Mouse (Mus musculus) erythroblast, embryonic 14.5 days (primary cell): ENCODE measurements around the gene Zfp365. TPM values are rescaled to one million over a fixed set of nuclear protein-coding genes. Genes with fewer than 3 reads are reported as not detected.

Experiments used
- H3K27me3 ChIP-seq: 2 replicates; pipeline ENCODE4 v1.6.1; 2012; ENCODE audit warnings: inconsistent platforms; ENCODE audit not compliant: control insufficient read depth
- H3K36me3 ChIP-seq: 2 replicates; pipeline ENCODE4 v1.6.1; 2012; ENCODE audit warnings: mild to moderate bottlenecking, inconsistent platforms; ENCODE audit not compliant: control insufficient read depth
- H3K4me1 ChIP-seq: 2 replicates; pipeline ENCODE4 v1.6.1; 2012; ENCODE audit warnings: inconsistent platforms; ENCODE audit not compliant: control insufficient read depth
- H3K4me3 ChIP-seq: replicated peaks from 2 replicates; pipeline ENCODE3; 2012; ENCODE audit warnings: moderate library complexity, mild to moderate bottlenecking, inconsistent platforms
- H3K9me3 ChIP-seq: 2 replicates; pipeline ENCODE4 v1.6.1; 2012; ENCODE audit warnings: low read length, inconsistent platforms, mixed read lengths; ENCODE audit not compliant: control insufficient read depth
- GATA1 ChIP-seq: IDR thresholded peaks from 2 replicates; pipeline ENCODE4 v1.6.1; 2012; ENCODE audit warnings: low read length, inconsistent platforms, mixed read lengths
- TAL1 ChIP-seq: IDR thresholded peaks from 3 replicates; pipeline ENCODE4 v1.6.1; 2012; ENCODE audit warnings: low read length, inconsistent platforms, mixed read lengths
- polyA plus RNA-seq: library from polyadenylated mRNA; stranded (reverse); fragments of >175 nt; gene quantifications from 2 replicates; pipeline ENCODE4 v1.2.3, GENCODE M21; 2012

The Zfp365 gene
- polyA plus RNA-seq, 1 experiment: not detected

GRCm38 (mm10) chr10:67932780-67933179 lies 20.3 kb upstream of the Zfp365 start:
- Histone ChIP-seq H3K4me3 (no peak overlapping the region), H3K27me3 (no peaks in the 10 kb centered on the region), H3K9me3 (peaks cover 5% of the 10 kb centered on the region; the same call in 1 of the 2 replicates), H3K36me3 (no peaks in the 10 kb centered on the region), H3K4me1 (no peaks in the 10 kb centered on the region)
- TF ChIP-seq TAL1: no peak
- no peak for TF ChIP-seq GATA1

- TF ChIP-seq GATA1 (no peak), TAL1 (no peak)
- Histone ChIP-seq H3K4me1 (no peaks in the 10 kb centered on the region), H3K36me3 (no peaks in the 10 kb centered on the region), H3K27me3 (no peaks in the 10 kb centered on the region), H3K4me3 (no peak overlapping the region), H3K9me3 (peaks cover 5% of the 10 kb centered on the region; the same call in 1 of the 2 replicates)
These were observed 18.9 kb upstream of the Zfp365 start for GRCm38 (mm10) chr10:67931328-67931727.

- peaks cover 5% of the 10 kb centered on the region; the same call in 1 of the 2 replicates for H3K9me3 ChIP-seq
- no peaks in the 10 kb centered on the region for H3K4me1 ChIP-seq
- no peak overlapping the region for H3K4me3 ChIP-seq
- no peaks in the 10 kb centered on the region for H3K27me3 ChIP-seq
- no peaks in the 10 kb centered on the region for H3K36me3 ChIP-seq
- TF ChIP-seq TAL1 (no peak), GATA1 (no peak)
These were observed 16.1 kb upstream of the Zfp365 start for GRCm38 (mm10) chr10:67928584-67928983.

- Histone ChIP-seq H3K36me3 (no peaks in the 10 kb centered on the region), H3K4me3 (no peak overlapping the region), H3K4me1 (no peaks in the 10 kb centered on the region), H3K27me3 (no peaks in the 10 kb centered on the region), H3K9me3 (no peaks in the 10 kb centered on the region; the same call in 1 of the 2 replicates)
- TF ChIP-seq TAL1 (no peak), GATA1 (no peak)
These were observed 15.4 kb upstream of the Zfp365 start for GRCm38 (mm10) chr10:67927718-67928455.

GRCm38 (mm10) chr10:67924030-67924429 lies 11.6 kb upstream of the Zfp365 start:
- Histone ChIP-seq H3K4me3 (no peak overlapping the region), H3K36me3 (no peaks in the 10 kb centered on the region), H3K4me1 (no peaks in the 10 kb centered on the region), H3K27me3 (no peaks in the 10 kb centered on the region), H3K9me3 (no peaks in the 10 kb centered on the region; the same call in 1 of the 2 replicates)
- TF ChIP-seq TAL1 (no peak), GATA1 (no peak)

- no peaks in the 10 kb centered on the region for H3K27me3 ChIP-seq
- no peaks in the 10 kb centered on the region; the same call in 1 of the 2 replicates for H3K9me3 ChIP-seq
- no peak overlapping the region for H3K4me3 ChIP-seq
- no peaks in the 10 kb centered on the region for H3K4me1 ChIP-seq
- H3K36me3 ChIP-seq: no peaks in the 10 kb centered on the region
- TF ChIP-seq GATA1: no peak
- no peak for TF ChIP-seq TAL1
These were observed 9.3 kb upstream of the Zfp365 start for GRCm38 (mm10) chr10:67921777-67922176.

- Histone ChIP-seq H3K9me3 (no peaks in the 10 kb centered on the region; the same call in 1 of the 2 replicates), H3K36me3 (no peaks in the 10 kb centered on the region), H3K27me3 (no peaks in the 10 kb centered on the region), H3K4me3 (no peak overlapping the region), H3K4me1 (no peaks in the 10 kb centered on the region)
- TF ChIP-seq TAL1 (no peak), GATA1 (no peak)
These were observed 7.2 kb upstream of the Zfp365 start for GRCm38 (mm10) chr10:67919706-67920105.

GRCm38 (mm10) chr10:67918194-67918899 lies 5.9 kb upstream of the Zfp365 start:
- Histone ChIP-seq H3K9me3 (no peaks in the 10 kb centered on the region), H3K4me1 (no peaks in the 10 kb centered on the region), H3K27me3 (no peaks in the 10 kb centered on the region), H3K4me3 (no peak overlapping the region), H3K36me3 (no peaks in the 10 kb centered on the region)
- TF ChIP-seq GATA1: no peak
- TF ChIP-seq TAL1: no peak

- no peaks in the 10 kb centered on the region for H3K9me3 ChIP-seq
- no peaks in the 10 kb centered on the region for H3K36me3 ChIP-seq
- H3K4me1 ChIP-seq: no peaks in the 10 kb centered on the region
- peaks cover 3% of the 10 kb centered on the region for H3K27me3 ChIP-seq
- no peak overlapping the region for H3K4me3 ChIP-seq
- no peak for TF ChIP-seq GATA1
- no peak for TF ChIP-seq TAL1
These were observed 4.9 kb upstream of the Zfp365 start for GRCm38 (mm10) chr10:67917356-67917755.
